Mouse (Mus musculus): ENCODE results near the gene Tmem151a. TPM values are rescaled to one million over a fixed set of nuclear protein-coding genes. Genes with fewer than 3 reads are reported as not detected.

Tmem151a gene
- total RNA-seq, 2 experiments from 2014 or later = 3.3 to 3.5 TPM

- DNase-seq = peak; percentile 52 to 65
- intact Hi-C loops (cut with DNase I) = no loop called here
Measured at GRCm38 (mm10) chr19:5050047-5050905, 35.1 kb downstream of the Tmem151a start, which contains the start of gene Rin1. Gene Rin1, plus strand, starts transcription at chr19:5050481.

- DNase-seq = no peak
- intact Hi-C loops (cut with DNase I) = no loop called here
Measured at GRCm38 (mm10) chr19:5049325-5049724, 36.0 kb downstream of the Tmem151a start.

GRCm38 (mm10) chr19:5048138-5049056, 36.9 kb downstream of the Tmem151a start:
- DNase-seq = no peak
- intact Hi-C loops (cut with DNase I) = no loop called here

DNA sequence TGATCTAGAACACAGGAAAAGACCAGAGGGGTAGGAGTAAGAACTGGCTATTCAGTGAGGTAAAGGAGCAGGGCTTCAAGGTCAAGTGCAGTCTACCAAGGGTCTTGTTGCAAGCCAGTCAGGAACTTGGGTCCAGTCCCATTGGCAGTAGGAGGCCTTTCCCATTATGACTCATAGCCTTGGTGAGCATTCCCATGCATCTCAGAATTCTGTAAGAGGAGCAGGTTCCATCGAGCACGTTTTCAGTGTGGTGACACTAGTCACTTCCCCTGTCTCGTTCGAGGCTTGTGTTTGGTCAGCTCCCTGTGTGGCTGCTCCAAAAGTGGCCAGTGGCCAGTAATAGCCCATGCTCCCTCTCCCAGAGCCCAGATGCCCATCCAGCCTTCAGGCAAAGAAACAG, 39.8 kb downstream of the Tmem151a start:
- intact Hi-C loops (cut with DNase I) = no loop called here

GRCm38 (mm10) chr19:5041588-5041987, 43.7 kb downstream of the Tmem151a start:
- no peak for DNase-seq
- intact Hi-C loops (cut with DNase I) = no loop called here

More for the DNA sequence above, 39.8 kb downstream of the Tmem151a start:
- DNase-seq = no peak

DNA sequence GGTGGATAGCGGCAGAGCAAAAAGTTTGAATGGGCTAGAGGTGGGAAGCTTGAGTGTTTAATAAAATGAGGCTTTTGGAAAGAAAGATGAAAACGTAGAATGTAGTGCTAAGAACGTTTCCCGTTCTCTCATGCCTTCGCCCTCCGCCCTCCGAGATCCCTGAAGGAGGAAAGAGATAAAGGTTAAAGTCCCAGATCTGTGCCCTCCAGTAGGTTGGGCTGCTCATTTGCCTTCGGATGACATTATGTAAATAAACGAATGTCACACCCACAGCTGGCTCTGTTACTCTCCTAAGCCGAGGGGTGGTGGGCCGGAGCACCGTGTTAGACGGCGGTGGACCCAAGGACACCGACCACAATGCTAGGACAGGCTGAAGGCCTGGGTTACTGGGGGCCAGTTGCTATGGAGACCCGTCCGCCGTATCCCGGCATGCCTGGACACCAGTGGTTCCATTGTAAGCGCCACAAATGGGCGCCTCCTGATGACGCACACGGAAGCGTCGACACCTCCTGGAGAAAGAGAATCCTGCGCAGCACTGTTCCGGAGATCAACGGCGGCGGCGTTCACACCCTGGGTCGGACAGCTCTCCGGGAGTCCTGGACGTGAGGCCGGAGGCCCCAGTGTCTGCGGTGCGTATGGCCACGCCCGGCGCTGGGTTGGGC, 44.3 kb downstream of the Tmem151a start, which contains the start of gene Brms1:
Gene Brms1 (plus strand): TSS at position 493 of the 662 bp plus-strand sequence.
- intact Hi-C loops (cut with DNase I) = no loop called here
- peak; percentile 93 to 97 for DNase-seq

DNA sequence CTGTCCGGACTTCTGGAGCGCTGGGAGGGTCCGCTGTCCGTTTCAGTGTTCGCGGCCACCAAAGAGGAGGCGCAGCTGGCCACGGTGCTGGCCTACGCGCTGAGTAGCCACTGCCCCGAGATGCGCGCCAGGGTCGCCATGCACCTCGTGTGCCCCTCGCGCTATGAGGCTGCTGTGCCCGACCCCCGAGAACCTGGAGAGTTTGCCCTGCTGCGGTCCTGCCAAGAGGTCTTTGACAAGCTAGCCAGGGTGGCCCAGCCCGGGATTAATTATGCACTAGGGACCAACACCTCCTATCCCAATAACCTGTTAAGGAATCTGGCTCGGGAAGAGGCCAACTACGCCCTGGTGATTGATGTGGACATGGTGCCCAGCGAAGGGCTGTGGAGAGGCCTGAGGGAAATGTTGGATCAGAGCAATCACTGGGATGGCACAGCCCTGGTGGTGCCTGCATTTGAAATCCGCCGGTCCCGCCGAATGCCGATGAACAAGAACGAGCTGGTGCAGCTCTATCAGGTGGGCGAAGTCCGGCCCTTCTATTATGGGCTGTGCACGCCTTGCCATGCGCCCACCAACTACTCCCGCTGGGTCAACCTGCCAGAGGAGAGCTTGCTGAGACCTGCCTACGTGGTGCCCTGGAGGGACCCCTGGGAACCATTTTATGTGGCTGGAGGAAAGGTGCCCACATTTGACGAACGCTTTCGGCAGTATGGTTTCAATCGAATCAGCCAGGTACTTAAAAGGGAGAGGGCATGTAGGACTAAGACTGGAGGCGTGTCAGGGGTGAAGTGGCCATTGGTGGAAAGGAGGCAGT, 45.8 kb downstream of the Tmem151a start:
- peak; percentile 34 to 41 for DNase-seq
- intact Hi-C loops (cut with DNase I) = no loop called here

DNA sequence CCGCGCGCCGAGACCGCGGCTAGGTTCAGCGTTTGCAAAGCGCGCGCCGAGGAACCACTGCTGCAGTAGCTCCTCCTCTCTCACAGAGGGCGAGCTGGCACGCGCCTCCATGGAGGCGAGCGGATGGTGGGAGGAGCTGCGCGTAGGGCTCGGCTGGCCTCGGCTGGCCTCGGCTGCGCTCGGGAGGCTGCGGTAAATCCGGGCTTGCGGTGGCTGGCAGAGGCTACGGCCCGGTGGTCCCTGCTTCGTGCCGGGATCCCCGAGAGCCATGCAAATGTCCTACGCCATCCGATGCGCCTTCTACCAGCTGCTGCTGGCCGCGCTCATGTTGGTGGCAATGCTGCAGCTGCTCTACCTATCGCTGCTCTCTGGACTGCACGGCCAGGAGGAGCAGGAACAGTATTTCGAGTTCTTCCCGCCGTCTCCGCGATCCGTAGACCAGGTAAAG, 46.6 kb downstream of the Tmem151a start, which contains the start of the genes B4gat1 and AC124502.3:
Gene B4gat1 (plus strand): TSS at position 118 of the 448 bp plus-strand sequence.
Gene AC124502.3 (plus strand): TSS at position 183 of the 448 bp plus-strand sequence.
- intact Hi-C loops (cut with DNase I) = no loop called here
- peak; percentile 92 to 93 for DNase-seq

DNA sequence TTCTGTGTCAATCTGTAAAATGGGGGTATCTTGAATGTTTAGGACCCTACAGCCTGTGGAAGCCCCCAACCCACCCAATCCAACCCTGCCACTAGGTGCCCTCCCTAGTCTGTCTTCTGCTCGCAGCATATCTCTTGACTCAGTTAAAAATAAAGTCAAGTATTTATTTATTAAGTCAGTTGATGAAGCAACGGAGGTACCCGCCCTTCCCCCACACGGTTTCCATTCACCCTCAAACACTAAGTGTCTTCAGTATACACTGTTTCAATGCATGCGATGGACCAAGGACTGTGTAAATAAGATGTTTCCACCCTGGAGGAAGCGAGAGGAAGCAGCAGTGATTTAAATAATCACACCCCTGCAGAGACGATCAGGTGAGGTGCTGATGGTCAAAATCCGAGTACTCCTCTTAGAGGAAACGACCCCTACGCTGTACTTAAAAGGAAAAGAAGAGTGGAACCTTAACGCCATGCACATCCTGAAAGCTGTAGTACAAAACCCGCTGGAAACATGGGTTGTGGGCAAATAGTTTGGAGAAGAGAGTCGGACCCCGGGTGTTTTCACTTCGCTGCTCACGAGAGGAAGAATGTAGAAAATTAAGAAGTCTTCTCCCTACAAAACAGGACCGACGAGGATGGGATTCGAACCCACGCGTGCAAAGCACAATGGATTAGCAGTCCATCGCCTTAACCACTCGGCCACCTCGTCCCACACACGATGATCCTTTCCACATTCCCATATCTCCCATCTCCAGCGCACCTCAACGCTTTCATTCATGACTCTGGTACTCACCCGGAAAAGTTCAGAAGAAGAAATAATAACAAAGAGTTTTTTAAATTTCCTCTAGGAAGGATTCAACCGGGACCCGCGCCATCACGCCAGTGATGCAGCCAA, 47.4 kb downstream of the Tmem151a start:
- intact Hi-C loops (cut with DNase I) = no loop called here
- DNase-seq = peak; percentile 82 to 83

DNA sequence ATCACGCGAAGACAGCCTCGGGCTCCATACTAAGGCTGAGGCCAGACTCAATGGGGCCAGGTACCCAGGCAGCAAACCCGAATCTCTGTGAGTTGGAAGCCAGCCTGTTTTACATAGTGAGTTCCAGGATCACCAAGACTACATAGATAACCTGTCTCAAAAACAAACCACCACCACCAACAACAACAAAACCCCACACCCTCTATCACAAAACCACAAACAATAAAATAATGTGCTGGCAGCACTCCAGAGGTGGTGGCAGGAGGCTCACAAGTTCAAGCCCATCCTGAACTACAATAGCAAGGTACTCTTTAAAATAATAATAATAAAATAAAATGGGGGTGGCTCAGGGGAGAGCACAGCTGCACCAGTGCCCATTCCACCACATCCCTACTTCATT, 48.8 kb downstream of the Tmem151a start:
- DNase-seq = no peak
- intact Hi-C loops (cut with DNase I) = no loop called here

DNA sequence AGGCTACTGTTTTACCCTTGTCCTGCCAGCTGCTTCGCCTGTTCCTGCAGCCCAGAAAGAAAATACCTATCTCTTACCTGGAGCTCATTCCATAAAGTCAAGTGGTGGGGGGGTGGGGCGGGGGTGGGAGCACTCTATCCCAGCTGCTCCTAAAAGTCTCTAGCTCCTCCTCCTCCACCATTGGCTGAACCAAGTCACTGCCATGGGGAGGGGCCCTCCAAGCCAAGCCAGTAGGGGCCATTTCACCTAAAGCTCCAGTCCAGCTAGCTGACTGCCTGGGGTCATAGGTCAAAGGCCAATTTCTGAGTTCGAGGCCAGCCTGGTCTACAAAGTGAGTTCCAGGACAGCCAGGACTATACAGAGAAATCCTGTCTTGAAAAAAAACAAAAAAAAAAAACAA, 52.6 kb downstream of the Tmem151a start:
- intact Hi-C loops (cut with DNase I) = no loop called here
- no peak for DNase-seq

DNA sequence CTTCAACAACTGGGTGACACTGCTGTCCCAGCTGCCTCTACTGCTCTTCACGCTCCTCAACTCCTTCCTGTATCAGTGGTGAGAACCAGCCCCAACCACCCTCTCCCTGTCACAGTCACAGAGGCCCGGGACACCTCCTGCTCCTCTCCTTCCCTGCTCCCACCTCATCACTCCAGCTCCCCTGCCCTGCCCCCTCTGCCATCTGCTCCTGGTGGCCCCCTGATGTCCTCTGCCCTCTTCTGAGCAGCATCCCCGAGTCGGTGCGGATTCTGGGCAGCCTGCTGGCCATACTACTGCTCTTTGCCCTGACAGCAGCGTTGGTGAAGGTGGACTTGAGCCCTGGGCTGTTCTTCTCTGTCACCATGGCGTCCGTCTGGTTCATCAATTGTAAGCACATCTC, 59.2 kb downstream of the Tmem151a start:
- no peak for DNase-seq
- intact Hi-C loops (cut with DNase I) = no loop called here

- intact Hi-C loops (cut with DNase I) = no loop called here
- DNase-seq = peak; percentile 94 to 96
Measured at GRCm38 (mm10) chr19:5023621-5024479, 61.5 kb downstream of the Tmem151a start, which contains the start of gene Slc29a2. Gene Slc29a2, plus strand, starts transcription at chr19:5023860.

GRCm38 (mm10) chr19:5021416-5021815, 63.9 kb downstream of the Tmem151a start:
- DNase-seq = no peak
- intact Hi-C loops (cut with DNase I) = no loop called here

Measured in heart, postnatal 10 days (tissue).